Mouse (Mus musculus): ENCODE data around the gene Vasp. TPM values are rescaled to one million over a fixed set of nuclear protein-coding genes. Genes with fewer than 3 reads are reported as not detected.

The Vasp gene
- total RNA-seq, 2 experiments from 2014 or later = 45.3 to 46.6 TPM

- DNase-seq = no peak
- intact Hi-C loops (cut with DNase I) = no loop called here
Measured at GRCm38 (mm10) chr7:19240905-19241463, 30.6 kb downstream of the Vasp start.

GRCm38 (mm10) chr7:19239986-19240385 lies 31.6 kb downstream of the Vasp start:
- no peak for DNase-seq
- intact Hi-C loops (cut with DNase I) = loop anchor here (10.0 kb wide), 1 partner anchor 45 kb away; the partner anchor contains the start of genes Ppm1n and Rtn2

- peak; percentile 90 for DNase-seq
- intact Hi-C loops (cut with DNase I) = loop anchor here (10.0 kb wide), 1 partner anchor 45 kb away; the partner anchor contains the start of genes Ppm1n and Rtn2
Measured at GRCm38 (mm10) chr7:19239423-19239822, 32.2 kb downstream of the Vasp start.

- DNase-seq = no peak
- intact Hi-C loops (cut with DNase I) = loop anchor here (10.0 kb wide), 1 partner anchor 46 kb away; the partner anchor contains the start of genes Ppm1n and Rtn2
Measured at GRCm38 (mm10) chr7:19238344-19238743, 33.3 kb downstream of the Vasp start.

- intact Hi-C loops (cut with DNase I) = loop anchor here (10.0 kb wide), 1 partner anchor 48 kb away; the partner anchor contains the start of genes Ppm1n and Rtn2
- DNase-seq = peak; percentile 37
Measured at GRCm38 (mm10) chr7:19236411-19236810, 35.2 kb downstream of the Vasp start.

- DNase-seq = no peak
- intact Hi-C loops (cut with DNase I) = loop anchor here (10.0 kb wide), 1 partner anchor 50 kb away; the partner anchor contains the start of genes Ppm1n and Rtn2
Measured at GRCm38 (mm10) chr7:19235092-19235671, 36.4 kb downstream of the Vasp start.

- no peak for DNase-seq
- intact Hi-C loops (cut with DNase I) = loop anchor here (10.0 kb wide), 1 partner anchor 50 kb away; the partner anchor contains the start of genes Ppm1n and Rtn2
Measured at GRCm38 (mm10) chr7:19234652-19235051, 37.0 kb downstream of the Vasp start.

- intact Hi-C loops (cut with DNase I) = loop anchor here (10.0 kb wide), 1 partner anchor 53 kb away; the partner anchor contains the start of genes Ppm1n and Rtn2
- DNase-seq = no peak
Measured at GRCm38 (mm10) chr7:19231849-19232248, 39.8 kb downstream of the Vasp start.

GRCm38 (mm10) chr7:19230899-19231298 lies 40.7 kb downstream of the Vasp start:
- DNase-seq = no peak
- intact Hi-C loops (cut with DNase I) = loop anchor here (10.0 kb wide), 1 partner anchor 54 kb away; the partner anchor contains the start of genes Ppm1n and Rtn2

- no peak for DNase-seq
- intact Hi-C loops (cut with DNase I) = loop anchor here (10.0 kb wide), 1 partner anchor 55 kb away; the partner anchor contains the start of genes Ppm1n and Rtn2
Measured at GRCm38 (mm10) chr7:19230041-19230580, 41.5 kb downstream of the Vasp start.

GRCm38 (mm10) chr7:19229404-19229803 lies 42.2 kb downstream of the Vasp start:
- no peak for DNase-seq
- intact Hi-C loops (cut with DNase I) = no loop called here

GRCm38 (mm10) chr7:19228793-19229148 lies 42.8 kb downstream of the Vasp start:
- DNase-seq = no peak
- intact Hi-C loops (cut with DNase I) = no loop called here

- peak; percentile 99 for DNase-seq
- intact Hi-C loops (cut with DNase I) = no loop called here
Measured at GRCm38 (mm10) chr7:19227883-19228792, 43.5 kb downstream of the Vasp start, which contains the start of gene Opa3. Opa3 (plus strand) TSS chr7:19228334.

- intact Hi-C loops (cut with DNase I) = no loop called here
- peak; percentile 26 for DNase-seq
Measured at GRCm38 (mm10) chr7:19226817-19227797, 44.5 kb downstream of the Vasp start.

- intact Hi-C loops (cut with DNase I) = no loop called here
- DNase-seq = no peak
Measured at GRCm38 (mm10) chr7:19224933-19225332, 46.7 kb downstream of the Vasp start.

- intact Hi-C loops (cut with DNase I) = no loop called here
- no peak for DNase-seq
Measured at GRCm38 (mm10) chr7:19222875-19223274, 48.7 kb downstream of the Vasp start.

GRCm38 (mm10) chr7:19222189-19222588 lies 49.4 kb downstream of the Vasp start:
- intact Hi-C loops (cut with DNase I) = no loop called here
- no peak for DNase-seq

GRCm38 (mm10) chr7:19220061-19220460 lies 51.6 kb downstream of the Vasp start:
- intact Hi-C loops (cut with DNase I) = no loop called here
- DNase-seq = no peak

- intact Hi-C loops (cut with DNase I) = no loop called here
- DNase-seq = no peak
Measured at GRCm38 (mm10) chr7:19217944-19218343, 53.7 kb downstream of the Vasp start.

All from left cerebral cortex, postnatal 4 days (tissue).